Comparison of ENCODE assay signal across 40 mouse cellular contexts in the genomic region with DNA sequence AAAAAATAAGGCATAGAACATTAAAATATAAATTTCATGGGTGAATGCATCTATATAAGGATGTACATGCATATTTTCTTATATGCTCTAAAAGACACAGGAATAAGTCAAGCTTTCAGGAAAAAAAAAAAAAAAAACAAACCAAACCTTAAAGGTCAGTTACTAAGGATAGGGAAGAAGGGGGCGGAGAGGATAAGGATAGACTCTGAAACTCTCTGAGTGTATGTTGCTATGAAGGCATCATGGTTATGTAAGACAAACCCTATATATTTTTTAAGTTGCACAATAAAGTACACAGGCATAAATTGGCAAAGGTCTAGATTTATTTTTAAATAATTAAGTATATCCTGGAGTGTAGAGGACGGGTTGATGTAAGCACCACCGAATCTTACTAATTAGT. TPM values are rescaled to one million over a fixed set of nuclear protein-coding genes. Genes with fewer than 3 reads are reported as not detected.
"Had no signal": no experiment of that assay in that cellular context is flagged by ENCODE, and none has a peak within 500 bp of the region (broad histone marks: within the 10 kb centered on the region; RNA-seq: fewer than 3 reads in every experiment).

No protein-coding gene starts in this region.

- ATAC-seq: liver, embryonic 12.5 days; liver, postnatal 0 days; lung, postnatal 0 days; midbrain, embryonic 13.5 days; midbrain, embryonic 15.5 days; midbrain, embryonic 16.5 days had no signal

- H3K27ac ChIP-seq: limb, embryonic 10.5 days; limb, embryonic 12.5 days; limb, embryonic 13.5 days; limb, embryonic 15.5 days; liver, embryonic 12.5 days; liver, embryonic 13.5 days; liver, embryonic 14.5 days; liver, embryonic 15.5 days; lung, embryonic 15.5 days; macrophage; midbrain, embryonic 10.5 days; midbrain, embryonic 12.5 days; midbrain, embryonic 13.5 days; midbrain, embryonic 15.5 days; neural tube, embryonic 12.5 days had no signal

- H3K4me3 ChIP-seq: limb, embryonic 10.5 days; limb, embryonic 12.5 days; limb, embryonic 13.5 days; limb, embryonic 15.5 days; liver, embryonic 12.5 days; liver, embryonic 13.5 days; liver, embryonic 15.5 days; lung, embryonic 15.5 days; megakaryocyte, embryonic 14.5 days; midbrain, embryonic 10.5 days; midbrain, embryonic 12.5 days; midbrain, embryonic 13.5 days; midbrain, embryonic 15.5 days; myocyte; neural tube, embryonic 12.5 days had no signal

- DNase-seq: left cerebral cortex, postnatal 4 days; liver; liver, embryonic 13.5 days; liver, postnatal 0 days; lung, adult 18-20 months; lung, adult 2 months; lung, embryonic 14.5 days; lung, postnatal 10 days; lung, postnatal 14 days; lung, postnatal 36 days; lung, postnatal 4 days; midbrain, embryonic 14.5 days had no signal

RNA-seq across cellular contexts. Expression of gene Pth, which starts 26.9 kb away (rescaled TPM):
- total RNA-seq: left cerebral cortex, postnatal 10 days; left cerebral cortex, postnatal 14 days; left cerebral cortex, postnatal 25 days; left cerebral cortex, postnatal 36 days; left cerebral cortex, postnatal 4 days; liver, adult 2 months; megakaryocyte progenitor cell, adult 5-6 weeks; megakaryocyte, adult 5-6 weeks; megakaryocyte-erythroid progenitor cell, adult 5-6 weeks; midbrain, postnatal 0 days; monocyte, adult 5-6 weeks had no signal
